16 mouse cellular contexts compared by ENCODE assay signal in the genomic region with DNA sequence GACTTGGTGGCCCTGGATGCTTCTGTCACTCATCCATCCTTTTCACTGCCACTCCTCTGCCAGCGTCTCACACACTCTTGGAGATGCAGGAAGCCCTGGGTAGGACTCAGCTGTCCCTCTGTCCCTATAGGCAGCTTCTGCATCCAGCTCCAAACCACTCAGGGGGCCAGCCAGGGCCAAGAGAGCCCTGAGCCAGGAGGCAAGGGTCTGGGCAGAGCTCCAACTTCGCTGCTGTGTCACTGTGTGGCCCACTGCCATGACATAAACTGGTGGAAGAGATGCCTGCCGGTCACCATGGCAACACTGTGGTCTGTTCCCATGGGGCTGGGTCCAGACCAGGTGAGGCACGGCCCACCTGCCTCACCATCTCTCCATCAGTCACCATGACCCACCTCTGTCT. TPM values are rescaled to one million over a fixed set of nuclear protein-coding genes. Genes with fewer than 3 reads are reported as not detected.
DNase-seq lines count a peak whose midpoint lies in the region; ATAC-seq and TF ChIP-seq lines count a peak whose summit lies in the region.
"Had no signal": no experiment of that assay in that cellular context is flagged by ENCODE, and none has a peak within 500 bp of the region (broad histone marks: within the 10 kb centered on the region; RNA-seq: fewer than 3 reads in every experiment).

No protein-coding gene starts in this region.

- H3K9me3 ChIP-seq in forebrain, embryonic 13.5 days (replicated peaks): no peaks in the 10 kb centered on the region
- H3K9me3 ChIP-seq in forebrain, embryonic 10.5 days: no peaks in the 10 kb centered on the region
- H3K9me3 ChIP-seq in lung, embryonic 16.5 days (ENCODE audit: control insufficient read depth, low read length): no peaks in the 10 kb centered on the region

- H3K27me3 ChIP-seq in forebrain, embryonic 13.5 days: peaks cover 13% of the 10 kb centered on the region
- peaks cover 100% of the 10 kb centered on the region for H3K27me3 ChIP-seq in forebrain, embryonic 10.5 days (ENCODE audit: poor library complexity, severe bottlenecking)
- no peaks in the 10 kb centered on the region for H3K27me3 ChIP-seq in lung, embryonic 16.5 days (ENCODE audit: control insufficient read depth, insufficient read depth, low read depth, low read length)
- H3K27me3 ChIP-seq: Patski had no signal

- 72% methylated on average over 4 of the region's 4 CpGs for WGBS in forebrain, embryonic 13.5 days
- 78% methylated on average over 4 of the region's 4 CpGs for WGBS in forebrain, embryonic 10.5 days
- 49% methylated on average over 4 of the region's 4 CpGs for WGBS in lung, embryonic 16.5 days

- no peak overlapping the region for H3K4me3 ChIP-seq in forebrain, embryonic 13.5 days
- no peak overlapping the region for H3K4me3 ChIP-seq in forebrain, embryonic 10.5 days
- no peak overlapping the region for H3K4me3 ChIP-seq in lung, embryonic 16.5 days (ENCODE audit: low read length)
- H3K4me3 ChIP-seq: left cerebral cortex, adult 2 months had no signal

- no peak overlapping the region for H3K4me2 ChIP-seq in forebrain, embryonic 13.5 days
- H3K4me2 ChIP-seq in lung, embryonic 16.5 days (ENCODE audit: low read depth, low read length): no peak overlapping the region

- H3K4me1 ChIP-seq in forebrain, embryonic 13.5 days: peaks cover 12% of the 10 kb centered on the region; the same call in 1 of the 2 replicates
- H3K4me1 ChIP-seq in forebrain, embryonic 10.5 days: peaks cover 9% of the 10 kb centered on the region
- H3K4me1 ChIP-seq in lung, embryonic 16.5 days (replicated peaks; ENCODE audit: control insufficient read depth, insufficient read depth, low read length): no peaks in the 10 kb centered on the region; the same call in 1 of the 2 replicates

- no peak for DNase-seq in forebrain, embryonic 10.5 days (ENCODE audit: extremely low spot score, low spot score)
- DNase-seq in lung, adult 18-20 months: no peak
- peak; percentile 81 for DNase-seq in brain, embryonic 14.5 days (ENCODE audit: low read depth)
- peak; percentile 51 to 74 for DNase-seq in heart, postnatal 14 days
- DNase-seq in gastrocnemius, postnatal 36 days: no peak
- DNase-seq in layer of hippocampus, adult 11-12 months (ENCODE audit: low spot score): no peak
- DNase-seq: adrenal gland, adult 8-10 months; gastrocnemius, postnatal 14 days; kidney, postnatal 25 days had no signal

- peak; percentile 75 for ATAC-seq in forebrain, embryonic 13.5 days
- peak; percentile 36; the same call in 1 of the 2 replicates for ATAC-seq in lung, embryonic 16.5 days (ENCODE audit: low read depth)
- ATAC-seq: CD4-positive, CD25-positive, alpha-beta regulatory T cell, adult 4 months; Patski had no signal

- no peak overlapping the region for H3K9ac ChIP-seq in forebrain, embryonic 13.5 days
- no peak overlapping the region for H3K9ac ChIP-seq in lung, embryonic 16.5 days (ENCODE audit: low read length)

- TF ChIP-seq POLR2A in brain, embryonic 14.5 days (IDR thresholded peaks at IDR 0.05; ENCODE audit: borderline replicate concordance, extremely low read depth, insufficient read depth, insufficient read length, poor library complexity, severe bottlenecking): no peak

- no peak overlapping the region for H3K27ac ChIP-seq in forebrain, embryonic 13.5 days
- H3K27ac ChIP-seq in forebrain, embryonic 10.5 days: no peak overlapping the region
- H3K27ac ChIP-seq in lung, embryonic 16.5 days (ENCODE audit: low read length): no peak overlapping the region
- H3K27ac ChIP-seq: left cerebral cortex, adult 2 months had no signal

- no peaks in the 10 kb centered on the region for H3K36me3 ChIP-seq in forebrain, embryonic 13.5 days (ENCODE audit: poor library complexity, severe bottlenecking)
- 0 out of 2 replicates have a peak, but pooled peaks cover 14% of the 10 kb centered on the region for H3K36me3 ChIP-seq in forebrain, embryonic 10.5 days (replicated peaks)
- H3K36me3 ChIP-seq in lung, embryonic 16.5 days (ENCODE audit: control insufficient read depth, insufficient read depth, low read length): no peaks in the 10 kb centered on the region

- no peak for TF ChIP-seq CTCF in brain, embryonic 14.5 days (IDR thresholded peaks at IDR 0.05; ENCODE audit: borderline replicate concordance, extremely low read depth, insufficient read depth, insufficient read length)

- intact Hi-C loops in heart, postnatal 14 days (cut with DNase I): no loop called here
- intact Hi-C loops in gastrocnemius, postnatal 36 days (cut with DNase I): no loop called here

RNA-seq across cellular contexts. Expression of gene Scn5a, which starts 41.0 kb away (rescaled TPM):
- 0.83 and 1.3 TPM in 2 replicates for polyA plus RNA-seq in forebrain, embryonic 13.5 days (2015; fragmentation: Nextera tagmentation; extraction: Ambion mirVana)
- 2.9 and 3.6 TPM in 2 replicates for polyA plus RNA-seq in forebrain, embryonic 10.5 days (2016; fragmentation: Nextera tagmentation; extraction: Ambion mirVana)
- 0.67 and 0.80 TPM in 2 replicates for polyA plus RNA-seq in lung, embryonic 16.5 days (2015; fragmentation: Nextera tagmentation; extraction: Ambion mirVana)
- 0.97 and 1.5 TPM in 2 replicates for polyA plus RNA-seq in brain, embryonic 14.5 days (2012; rRNA removed)
- total RNA-seq in heart, postnatal 14 days (2021): 100 to 1,000 TPM; 129 to 133 TPM
- under 1 TPM; 0.10 TPM for total RNA-seq in gastrocnemius, postnatal 36 days (2021)
- total RNA-seq: liver, adult 2 months; monocyte, adult 5-6 weeks had no signal
- polyA plus RNA-seq: CD4-positive, CD25-positive, alpha-beta regulatory T cell, adult 4 months; liver, adult 2 months had no signal

Comparison
In these comparisons a context has a peak if more than half of its experiments do, and no peak if none do; other contexts are left out.
1. DNase-seq: peak in brain, embryonic 14.5 days (single experiment) and heart, postnatal 14 days (2 of 2); none in forebrain, embryonic 10.5 days (single experiment), lung, adult 18-20 months (0 of 2), gastrocnemius, postnatal 36 days (0 of 2) and layer of hippocampus, adult 11-12 months (single experiment).